Mouse (Mus musculus) cortical plate, adult 2 months (tissue): ENCODE data around the gene 9230102O04Rik. TPM values are rescaled to one million over a fixed set of nuclear protein-coding genes. Genes with fewer than 3 reads are reported as not detected.

Experiments used
- H3K27ac ChIP-seq: fragments of 200-500 bp; 2 replicates; pipeline ENCODE4 v1.5.1; 2012; ENCODE audit warnings: low read length, control low read depth, inconsistent platforms; ENCODE audit not compliant: insufficient read depth
- H3K4me1 ChIP-seq: fragments of 200-500 bp; 2 replicates; pipeline ENCODE4 v1.6.1; 2011; ENCODE audit warnings: low read length; ENCODE audit not compliant: control insufficient read depth, insufficient read depth
- H3K4me3 ChIP-seq: fragments of 200-500 bp; 2 replicates; pipeline ENCODE4 v1.5.1; 2011; ENCODE audit warnings: mild to moderate bottlenecking, low read length, control low read depth; ENCODE audit not compliant: insufficient read depth
- CTCF ChIP-seq: fragments of 200-500 bp; IDR thresholded peaks from 2 replicates; pipeline ENCODE4 v1.5.1; 2011; ENCODE audit warnings: mild to moderate bottlenecking, control low read depth, low read length; ENCODE audit not compliant: insufficient read depth; ENCODE audit errors: extremely low read depth
- POLR2A ChIP-seq: fragments of 200-500 bp; IDR thresholded peaks from 2 replicates; pipeline ENCODE4 v1.6.1; 2011; ENCODE audit warnings: mild to moderate bottlenecking, low read length, control low read depth; ENCODE audit not compliant: insufficient read depth; ENCODE audit errors: extremely low read depth
- polyA plus RNA-seq: library from polyadenylated mRNA; depleted of rRNA; stranded (reverse); fragments of >200 nt; gene quantifications from 2 replicates; pipeline ENCODE4 v1.2.3, GENCODE M21; 2012

The 9230102O04Rik gene
- polyA plus RNA-seq, 1 experiment = not detected

DNA sequence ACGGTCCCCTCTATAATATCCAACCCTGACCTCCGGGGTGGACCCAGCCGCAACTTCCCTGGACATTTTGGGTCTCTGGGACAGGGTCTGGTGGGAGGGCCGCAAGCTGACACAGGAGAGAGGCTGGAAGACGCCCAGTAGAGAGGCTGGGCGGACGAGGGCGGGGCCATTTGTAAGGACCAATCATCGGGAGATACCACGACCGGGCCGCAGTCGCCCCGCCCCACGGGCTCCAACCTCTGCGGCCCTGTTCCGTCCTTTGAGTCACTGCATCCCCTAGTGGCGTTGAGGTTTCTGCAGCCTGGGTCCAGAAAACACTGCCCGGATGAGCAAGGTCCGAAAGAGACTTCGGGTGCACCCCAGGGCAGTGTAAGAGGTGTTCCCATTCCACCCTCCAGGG, 9.8 kb downstream of the 9230102O04Rik start:
- H3K4me3 ChIP-seq = no peak overlapping the region
- no peak overlapping the region for H3K27ac ChIP-seq
- H3K4me1 ChIP-seq = no peaks in the 10 kb centered on the region

DNA sequence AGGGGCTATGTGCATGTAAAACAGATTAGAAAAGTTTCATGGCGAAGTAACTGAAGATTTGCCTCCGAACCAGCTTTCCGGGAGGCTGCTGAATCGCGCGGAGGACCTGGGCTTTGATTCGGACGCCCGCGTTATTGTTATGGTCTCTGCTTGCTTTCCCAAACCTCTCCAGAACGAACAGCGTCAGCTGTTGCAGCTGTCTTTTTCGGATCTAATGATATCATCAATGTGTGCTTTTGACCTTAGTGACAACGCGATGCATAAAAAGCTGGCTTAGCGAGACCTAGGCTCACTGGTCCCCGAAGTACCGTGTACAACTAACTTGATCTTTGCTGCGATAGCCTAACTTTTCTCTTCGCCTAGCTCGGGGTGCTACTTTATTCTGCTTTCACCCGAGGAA, 10.2 kb downstream of the 9230102O04Rik start:
- Histone ChIP-seq H3K4me1 (no peaks in the 10 kb centered on the region), H3K4me3 (no peak overlapping the region), H3K27ac (no peak overlapping the region)
- TF ChIP-seq CTCF = no peak
- TF ChIP-seq POLR2A = no peak

More for the DNA sequence above, 9.8 kb downstream of the 9230102O04Rik start:
- TF ChIP-seq POLR2A = no peak
- peak; percentile 32 for TF ChIP-seq CTCF

DNA sequence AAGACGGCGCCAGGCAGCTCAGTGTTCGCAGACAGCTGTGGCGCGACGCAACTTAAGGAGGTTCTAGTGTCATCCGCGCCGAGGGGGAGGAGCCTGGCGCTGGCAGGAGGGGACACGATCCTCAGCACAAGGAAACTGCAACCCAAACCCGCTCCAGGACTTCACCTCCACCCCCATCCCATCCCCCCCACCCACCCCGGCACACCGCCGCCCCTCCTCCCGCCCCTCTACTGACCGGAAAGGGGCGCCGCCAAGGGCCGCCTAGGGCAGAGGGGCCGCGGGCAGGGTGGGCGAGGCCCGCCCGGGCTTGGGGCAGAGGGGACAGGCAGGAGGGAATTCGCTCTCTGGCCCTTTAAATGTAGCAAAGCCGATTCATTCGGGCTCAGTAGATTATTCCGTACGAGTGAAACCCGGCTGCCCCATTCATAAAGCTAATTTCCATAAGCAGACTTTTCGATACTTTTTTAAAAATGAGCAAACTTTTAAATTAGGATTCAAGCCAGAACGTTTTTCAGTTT, 10.7 kb downstream of the 9230102O04Rik start:
- Histone ChIP-seq H3K27ac (no peak overlapping the region), H3K4me1 (no peaks in the 10 kb centered on the region), H3K4me3 (no peak overlapping the region)
- TF ChIP-seq POLR2A = no peak
- TF ChIP-seq CTCF = no peak

DNA sequence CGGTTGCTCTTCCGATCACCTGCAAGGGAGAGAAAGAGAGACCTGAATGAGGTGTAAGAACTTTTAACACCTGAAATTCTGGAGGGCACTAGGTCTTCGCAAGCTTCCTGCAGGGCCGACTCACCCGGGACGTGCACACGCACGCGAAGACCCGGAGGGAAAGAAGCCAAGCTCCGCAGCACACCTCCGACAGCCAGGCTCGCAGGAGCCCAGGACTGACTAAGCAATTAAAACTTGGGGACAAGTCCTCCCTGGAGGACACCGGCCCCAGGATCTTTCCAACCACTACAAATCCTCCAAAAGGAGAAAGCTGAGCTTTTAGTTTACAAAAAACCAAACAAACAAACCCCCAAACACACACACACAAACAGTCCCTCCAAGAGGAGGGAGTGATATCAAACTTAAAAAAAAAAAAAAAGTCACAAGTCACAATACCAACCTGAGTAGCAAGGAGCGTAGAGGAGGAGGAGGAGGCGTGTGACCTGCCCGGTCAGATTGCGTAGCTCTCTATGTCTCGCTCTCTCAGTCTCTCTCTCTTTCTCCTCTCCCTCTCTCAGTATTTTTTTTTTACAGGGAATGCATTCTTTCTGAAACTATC, 11.3 kb downstream of the 9230102O04Rik start:
- H3K4me3 ChIP-seq = no peak overlapping the region
- no peak overlapping the region for H3K27ac ChIP-seq
- H3K4me1 ChIP-seq = no peaks in the 10 kb centered on the region

GRCm38 (mm10) chr2:9877326-9877690, 12.0 kb downstream of the 9230102O04Rik start:
- TF ChIP-seq POLR2A = no peak
- no peak for TF ChIP-seq CTCF
- Histone ChIP-seq H3K4me1 (no peaks in the 10 kb centered on the region), H3K4me3 (no peak overlapping the region), H3K27ac (no peak overlapping the region)

More for the DNA sequence above, 11.3 kb downstream of the 9230102O04Rik start:
- TF ChIP-seq CTCF = no peak
- no peak for TF ChIP-seq POLR2A

DNA sequence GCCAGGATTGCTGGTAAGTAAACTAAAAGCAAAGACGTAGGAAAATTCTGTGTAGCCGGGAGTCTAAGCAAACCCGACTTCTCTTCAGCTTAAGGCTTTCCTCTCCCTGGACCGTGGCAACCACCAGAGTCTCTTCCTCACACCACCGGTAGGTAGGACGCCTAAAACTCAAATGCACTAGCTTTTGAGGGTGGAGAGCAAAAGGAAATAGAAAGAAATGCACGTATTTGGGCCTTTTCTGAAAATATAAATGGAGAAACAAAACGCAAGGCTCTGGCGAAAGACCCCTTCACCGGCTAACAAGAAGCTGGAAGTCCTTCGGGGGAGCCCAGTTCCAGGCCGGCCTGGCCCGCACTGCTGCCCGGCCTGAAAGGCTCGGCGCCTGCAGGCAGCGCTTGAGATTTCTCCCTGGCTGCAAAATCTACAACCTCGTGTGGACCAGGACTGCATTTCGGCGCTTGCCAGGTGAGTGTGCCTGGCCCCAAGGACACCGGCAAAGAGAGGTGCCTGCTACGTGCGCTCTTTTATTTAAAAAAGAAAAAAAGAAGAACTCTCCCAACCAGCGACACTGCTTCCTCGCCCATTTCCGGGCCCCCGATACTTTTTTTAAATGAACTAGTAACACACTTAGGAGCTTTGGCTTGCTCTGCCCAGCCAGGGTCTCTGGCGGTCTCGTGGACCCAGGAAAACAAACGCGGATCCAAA, 12.6 kb downstream of the 9230102O04Rik start:
- Histone ChIP-seq H3K4me1 (no peaks in the 10 kb centered on the region), H3K4me3 (no peak overlapping the region), H3K27ac (no peak overlapping the region)
- TF ChIP-seq POLR2A = no peak
- no peak for TF ChIP-seq CTCF

DNA sequence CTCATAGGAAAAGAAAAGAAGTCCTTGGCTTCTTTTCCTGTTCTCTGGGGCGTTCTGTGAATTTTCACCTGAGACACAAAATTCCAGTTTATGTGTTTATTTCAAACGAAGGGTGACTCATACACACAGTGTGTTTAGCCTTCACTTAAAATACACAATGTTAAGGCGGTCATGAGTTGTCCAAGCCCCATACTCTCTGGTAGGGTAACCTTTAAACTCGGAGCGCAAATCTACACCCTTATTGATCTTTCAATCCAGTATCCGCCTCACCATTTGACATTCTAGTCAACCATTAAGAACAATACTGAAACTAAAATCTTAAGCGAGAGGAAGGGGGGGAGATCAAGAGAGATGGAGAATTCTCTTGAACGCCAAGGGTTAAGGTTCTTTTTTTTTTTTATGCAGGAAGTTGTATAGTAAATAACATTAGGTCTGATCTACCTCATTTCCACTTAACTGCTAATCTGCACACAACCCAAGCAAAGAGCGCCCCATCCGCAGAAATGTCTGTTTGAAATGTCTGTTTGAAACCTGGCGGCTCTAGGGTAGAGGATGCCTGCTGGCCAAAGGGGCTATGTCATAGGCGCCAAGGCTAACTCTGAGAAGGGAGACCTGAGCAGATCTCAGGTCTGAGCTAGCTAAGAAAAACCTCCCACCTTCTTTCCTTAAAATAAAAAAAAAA, 13.5 kb downstream of the 9230102O04Rik start:
- H3K4me3 ChIP-seq = no peak overlapping the region
- no peak overlapping the region for H3K27ac ChIP-seq

GRCm38 (mm10) chr2:9875220-9875619, 14.1 kb downstream of the 9230102O04Rik start:
- TF ChIP-seq CTCF (no peak), POLR2A (no peak)
- Histone ChIP-seq H3K27ac (no peak overlapping the region), H3K4me1 (no peaks in the 10 kb centered on the region), H3K4me3 (no peak overlapping the region)

More for the DNA sequence above, 13.5 kb downstream of the 9230102O04Rik start:
- H3K4me1 ChIP-seq = no peaks in the 10 kb centered on the region
- no peak for TF ChIP-seq POLR2A
- TF ChIP-seq CTCF = no peak

- no peak overlapping the region for H3K4me3 ChIP-seq
Observed at GRCm38 (mm10) chr2:9874467-9875219, 14.7 kb downstream of the 9230102O04Rik start.

More at GRCm38 (mm10) chr2:9874467-9875219, 14.7 kb downstream of the 9230102O04Rik start:
- TF ChIP-seq POLR2A (no peak), CTCF (no peak)
- no peaks in the 10 kb centered on the region for H3K4me1 ChIP-seq
- H3K27ac ChIP-seq = no peak overlapping the region
